Mouse (Mus musculus) ovary, adult 10 weeks (tissue): ENCODE data around the gene Atp11c. TPM values are rescaled to one million over a fixed set of nuclear protein-coding genes. Genes with fewer than 3 reads are reported as not detected.

ENCODE experiments used
- polyA plus RNA-seq: library from polyadenylated mRNA; stranded (reverse); fragments of 350-450 nt; fragmentation: Illumina TruSeq; extraction: RNeasy Lipid Tissue Mini Kit (QIAGEN cat#74804); gene quantifications from one replicate; pipeline ENCODE4 v1.2.3, GENCODE M21; 2014

Gene Atp11c
- 88.0 TPM for polyA plus RNA-seq

DNA sequence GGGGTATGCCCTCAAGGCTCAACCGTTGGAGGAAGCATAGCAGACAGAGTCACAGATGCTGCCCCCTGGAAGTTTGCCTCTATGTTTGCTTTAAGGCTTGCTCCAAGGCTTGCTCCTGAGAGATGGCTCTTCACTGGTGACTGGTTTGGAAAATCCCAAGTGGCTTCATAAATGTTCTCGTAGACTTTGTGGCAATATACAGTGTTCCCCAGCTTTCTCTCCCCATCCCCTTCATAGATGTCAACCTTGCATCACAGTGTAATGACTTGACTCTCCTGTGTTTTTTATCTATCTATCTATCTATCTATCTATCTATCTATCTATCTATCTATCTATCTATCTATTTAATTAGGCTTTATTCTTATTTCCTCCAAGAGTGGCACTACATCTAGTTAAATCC, at the start of gene Atp11c:
TSS of gene Atp11c (minus strand) at position 101 of the 400 bp plus-strand sequence.

GRCm38 (mm10) chrX:60539149-60539548, 53.3 kb downstream of the Atp11c start, which contains the start of gene Gm7073:
TSS of gene Gm7073 (minus strand) at chrX:60539249.

DNA sequence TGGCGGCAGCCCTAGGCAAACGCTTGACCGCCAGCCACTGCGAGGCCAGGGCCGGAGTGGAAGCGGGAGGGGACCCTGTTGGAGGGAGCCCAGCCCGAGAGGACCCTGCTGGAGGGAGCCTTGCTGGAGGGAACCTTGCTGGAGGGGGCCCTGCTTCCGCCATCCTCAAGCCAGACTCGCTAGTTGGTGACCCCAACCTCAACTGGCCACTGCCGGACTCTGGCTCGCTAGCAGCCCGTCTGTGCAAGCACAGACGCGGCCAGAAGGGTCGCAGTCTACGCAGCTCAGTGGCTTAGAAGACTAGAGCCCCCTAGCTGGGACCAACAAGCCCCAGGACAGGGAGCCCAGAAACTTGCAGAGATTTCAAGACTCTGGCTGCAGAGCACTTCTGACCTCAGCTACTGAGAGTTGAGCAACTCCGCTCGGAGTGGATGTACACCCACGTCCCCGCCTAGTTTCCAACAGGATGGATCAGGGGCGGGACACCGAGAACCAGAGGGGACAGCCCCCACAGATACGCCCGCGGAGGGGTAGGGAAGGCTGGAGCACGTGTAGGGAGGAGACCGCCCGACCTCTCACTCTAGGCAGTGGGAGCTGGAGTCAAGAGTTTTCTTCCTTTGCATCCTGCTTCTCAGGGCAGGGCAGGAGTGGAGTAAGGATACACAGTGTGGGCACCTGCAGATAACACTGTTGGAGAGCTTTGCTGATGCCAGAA, 413.6 kb downstream of the Atp11c start, which contains the start of gene Mcf2:
TSS of gene Mcf2 (minus strand) at position 346 of the 715 bp plus-strand sequence.

Other genes starting within 250 kb of the Atp11c start
- gene Gm7073, start 53.4 kb downstream of the Atp11c start, polyA plus RNA-seq, result 1.5 TPM